Mouse (Mus musculus) liver, embryonic 14.5 days (tissue): ENCODE results near the gene A830031A19Rik. TPM values are rescaled to one million over a fixed set of nuclear protein-coding genes. Genes with fewer than 3 reads are reported as not detected.
A peak's percentile ranks its signal among the peaks of the same experiment; 100 is the strongest.

Experiments
- ATAC-seq: fragments of 200-750 bp; cut with Nextera tagmentation; 2 replicates; pipeline ENCODE4 v1.8.0; 2017; ENCODE audit warnings: moderate number of reproducible peaks, mild to moderate bottlenecking, moderate library complexity; ENCODE audit not compliant: insufficient read depth
- DNase-seq, 3 experiments: peaks; one replicate each; pipeline ENCODE4 v3.0.0-alpha.2; 2012 to 2013; ENCODE audit warnings: low read depth in 3 of 3, low spot score in 3 of 3
- H3K27ac ChIP-seq: fragments of 300-500 bp; sonication (generic); 2 replicates; pipeline ENCODE4 v1.5.1; 2014; ENCODE audit warnings: moderate library complexity, mild to moderate bottlenecking, control low read depth, inconsistent platforms
- H3K27me3 ChIP-seq: fragments of 300-500 bp; sonication (generic); 2 replicates; pipeline ENCODE4 v1.6.1; 2014; ENCODE audit warnings: mild to moderate bottlenecking, low read length, moderate library complexity; ENCODE audit not compliant: control insufficient read depth, insufficient read depth
- H3K36me3 ChIP-seq: fragments of 300-500 bp; sonication (generic); replicated peaks from 2 replicates; pipeline ENCODE4 v1.6.1; 2014; ENCODE audit warnings: low read depth; ENCODE audit not compliant: control insufficient read depth, insufficient read depth
- H3K4me1 ChIP-seq, 2 experiments: fragments of 200-500 bp in 1 of 2; fragments of 300-500 bp in 1 of 2; sonication (generic) in 1 of 2; replicated peaks; 2 replicates each; pipeline ENCODE4 v1.6.1; 2012 to 2014; ENCODE audit warnings: antibody characterized with exemption in 1 of 2, inconsistent platforms in 1 of 2, low read length in 1 of 2; ENCODE audit not compliant: control insufficient read depth in 2 of 2, insufficient read depth in 2 of 2
- H3K4me2 ChIP-seq: fragments of 300-500 bp; sonication (generic); 2 replicates; pipeline ENCODE4 v1.6.1; 2014; ENCODE audit warnings: low read depth, mild to moderate bottlenecking, control low read depth, moderate library complexity
- H3K4me3 ChIP-seq, 2 experiments: fragments of 200-500 bp in 1 of 2; fragments of 300-500 bp in 1 of 2; sonication (generic) in 1 of 2; 2 replicates each; pipeline ENCODE4 v1.5.1; 2012 to 2014; ENCODE audit warnings: low read depth in 2 of 2, low read length in 2 of 2, mild to moderate bottlenecking in 2 of 2, control low read depth in 1 of 2, inconsistent platforms in 1 of 2, moderate library complexity in 1 of 2; ENCODE audit not compliant: insufficient read depth in 1 of 2
- H3K9ac ChIP-seq: fragments of 300-500 bp; sonication (generic); replicated peaks from 2 replicates; pipeline ENCODE4 v1.6.1; 2014; ENCODE audit warnings: mild to moderate bottlenecking, control low read depth, moderate library complexity
- H3K9me3 ChIP-seq: fragments of 300-500 bp; sonication (generic); 2 replicates; pipeline ENCODE4 v1.6.1; 2016; ENCODE audit warnings: low read length, mixed read lengths; ENCODE audit not compliant: control insufficient read depth
- CTCF ChIP-seq: IDR thresholded peaks from 2 replicates; pipeline ENCODE4 v1.5.1; 2016; ENCODE audit warnings: antibody characterized with exemption, low read depth, control low read depth
- EP300 ChIP-seq: IDR thresholded peaks from 2 replicates; pipeline ENCODE4 v1.6.1; 2016; ENCODE audit warnings: antibody characterized with exemption, low read depth
- WGBS: fragments of 180-500 bp; shearing (Covaris S2); extraction: QIAGEN DNeasy Blood & Tissue Kit; methylation state at CpG from one replicate; pipeline ENCODE4 v1.1.7; 2014; ENCODE audit not compliant: insufficient replicate concordance; 5-methylcytosine and 5-hydroxymethylcytosine counted together
- polyA plus RNA-seq, 2 experiments: library from polyadenylated mRNA; depleted of rRNA in 1 of 2; stranded (reverse) in 1 of 2; unstranded in 1 of 2; fragments of >200 nt; fragmentation: Nextera tagmentation in 1 of 2; extraction: Ambion mirVana in 1 of 2; gene quantifications; 2 replicates each; pipeline versions ENCODE4 v1.2.1 to v1.2.3; 2012 to 2014

A830031A19Rik gene
- polyA plus RNA-seq, 2 experiments: not detected

GRCm38 (mm10) chr11:24116041-24116440, 41.2 kb upstream of the A830031A19Rik start:
- ATAC-seq: no peak
- Histone ChIP-seq H3K4me1 (peaks cover 19 to 46% of the 10 kb centered on the region in 2 experiments), H3K9me3 (no peaks in the 10 kb centered on the region), H3K4me2 (no peak overlapping the region), H3K36me3 (peaks cover 30% of the 10 kb centered on the region), H3K27ac (no peak overlapping the region; the same call in 1 of the 2 replicates), H3K4me3 (no peak overlapping the region), H3K27me3 (no peaks in the 10 kb centered on the region), H3K9ac (no peak overlapping the region)
- no peak for DNase-seq
- 80% methylated on average over 2 of the region's 2 CpGs for WGBS
- TF ChIP-seq CTCF: no peak
- TF ChIP-seq EP300: no peak

- Histone ChIP-seq H3K36me3 (peaks cover 27% of the 10 kb centered on the region), H3K9ac (peak overlapping the region; percentile 23; the same call in 1 of the 2 replicates), H3K27ac (no peak overlapping the region; the same call in 1 of the 2 replicates), H3K4me1 (peaks cover 16 to 44% of the 10 kb centered on the region in 2 experiments), H3K4me2 (no peak overlapping the region), H3K4me3 (no peak overlapping the region), H3K27me3 (no peaks in the 10 kb centered on the region), H3K9me3 (no peaks in the 10 kb centered on the region)
- ATAC-seq (peak; percentile 33; the same call in 1 of the 2 replicates), DNase-seq (no peak)
- WGBS: 62% methylated on average over 12 of the region's 12 CpGs
- TF ChIP-seq EP300 (no peak), CTCF (no peak)
Measured at GRCm38 (mm10) chr11:24115017-24115752, 40.3 kb upstream of the A830031A19Rik start.

DNA sequence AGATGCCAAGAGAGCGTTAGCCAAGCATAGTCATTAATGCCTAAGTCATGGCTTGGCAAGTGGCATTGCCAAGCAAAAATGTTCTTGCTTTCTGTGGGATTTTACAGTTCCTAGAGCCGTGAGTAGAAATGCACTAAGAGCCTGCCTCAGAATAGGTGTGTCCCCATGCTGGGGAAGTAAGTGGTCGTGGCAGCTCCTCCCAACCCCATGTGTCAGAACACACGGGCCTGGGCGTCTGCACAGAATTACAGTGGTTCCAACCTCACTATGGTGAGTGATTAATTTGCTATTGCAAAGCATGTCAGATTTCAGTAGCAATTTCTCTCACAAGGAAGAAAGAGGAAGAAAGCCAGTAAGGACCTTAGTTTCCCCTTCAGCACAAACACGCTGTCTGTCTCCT, 36.9 kb upstream of the A830031A19Rik start:
- DNase-seq (no peak), ATAC-seq (no peak)
- no peak overlapping the region for H3K4me3 ChIP-seq
- H3K9me3 ChIP-seq: no peaks in the 10 kb centered on the region
- H3K9ac ChIP-seq: no peak overlapping the region
- H3K4me2 ChIP-seq: no peak overlapping the region
- WGBS: 44% methylated on average over 6 of the region's 6 CpGs
- TF ChIP-seq EP300 (no peak), CTCF (no peak)
- H3K36me3 ChIP-seq: peaks cover 17% of the 10 kb centered on the region
- H3K4me1 ChIP-seq: peaks cover 16 to 46% of the 10 kb centered on the region in 2 experiments
- no peaks in the 10 kb centered on the region for H3K27me3 ChIP-seq
- no peak overlapping the region for H3K27ac ChIP-seq

GRCm38 (mm10) chr11:24110113-24110512, 35.3 kb upstream of the A830031A19Rik start:
- WGBS: 61% methylated on average over 2 of the region's 2 CpGs
- Histone ChIP-seq H3K9me3 (no peaks in the 10 kb centered on the region), H3K4me3 (no peak overlapping the region), H3K27me3 (no peaks in the 10 kb centered on the region), H3K4me2 (no peak overlapping the region), H3K36me3 (peaks cover 10% of the 10 kb centered on the region), H3K9ac (no peak overlapping the region), H3K27ac (no peak overlapping the region), H3K4me1 (peaks cover 11 to 36% of the 10 kb centered on the region in 2 experiments)
- DNase-seq (no peak), ATAC-seq (no peak)
- TF ChIP-seq EP300 (no peak), CTCF (no peak)

DNA sequence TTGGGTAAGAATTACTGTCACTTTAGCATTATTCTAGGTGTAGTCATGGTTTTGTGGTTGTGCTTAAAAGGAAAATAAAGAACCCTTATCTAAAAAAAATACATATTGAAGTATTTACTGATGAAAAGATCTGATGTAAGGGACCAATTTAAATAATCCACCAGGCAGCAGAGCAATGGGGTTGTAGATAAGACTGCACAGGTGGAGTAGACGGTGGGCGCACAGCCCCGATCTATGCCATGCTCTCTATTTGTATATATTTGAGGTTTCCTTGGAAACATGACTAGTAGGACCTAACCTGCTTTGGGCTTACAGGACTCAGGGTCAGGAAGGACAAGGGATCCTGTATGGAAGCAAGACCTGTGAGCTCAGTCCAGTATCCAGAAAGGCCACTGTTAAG, 34.5 kb upstream of the A830031A19Rik start:
- Histone ChIP-seq H3K9me3 (no peaks in the 10 kb centered on the region), H3K27me3 (no peaks in the 10 kb centered on the region), H3K9ac (no peak overlapping the region), H3K27ac (no peak overlapping the region), H3K4me2 (no peak overlapping the region), H3K36me3 (peaks cover 8% of the 10 kb centered on the region), H3K4me1 (peaks cover 4 to 30% of the 10 kb centered on the region in 2 experiments; a peak in 3 of 4 replicates), H3K4me3 (no peak overlapping the region)
- DNase-seq (no peak), ATAC-seq (peak; percentile 29; the same call in 1 of the 2 replicates)
- 43% methylated on average over 3 of the region's 3 CpGs for WGBS
- TF ChIP-seq EP300 (no peak), CTCF (no peak)
